Mouse (Mus musculus) limb, embryonic 11.5 days (tissue): Measurements from ENCODE around the gene Carhsp1. TPM values are rescaled to one million over a fixed set of nuclear protein-coding genes. Genes with fewer than 3 reads are reported as not detected.
A peak's percentile ranks its signal among the peaks of the same experiment; 100 is the strongest.

ENCODE experiments used
- ATAC-seq: fragments of 200-750 bp; cut with Nextera tagmentation; 2 replicates; pipeline ENCODE4 v1.8.0; 2017; ENCODE audit warnings: low read depth; ENCODE audit not compliant: insufficient number of reproducible peaks, low FRiP score, low TSS enrichment
- DNase-seq: peaks from one replicate; pipeline ENCODE4 v3.0.0-alpha.2; 2015; ENCODE audit warnings: low spot score
- H3K27ac ChIP-seq: fragments of 300-500 bp; sonication (generic); replicated peaks from 2 replicates; pipeline ENCODE4 v1.5.1; 2014; ENCODE audit warnings: low read depth, mild to moderate bottlenecking, low read length
- H3K27me3 ChIP-seq: fragments of 300-500 bp; sonication (generic); 2 replicates; pipeline ENCODE4 v1.6.1; 2014; ENCODE audit warnings: mild to moderate bottlenecking, low read length, mixed read lengths; ENCODE audit not compliant: control insufficient read depth, insufficient read depth
- H3K36me3 ChIP-seq: fragments of 300-500 bp; sonication (generic); 2 replicates; pipeline ENCODE4 v1.6.1; 2014; ENCODE audit warnings: mild to moderate bottlenecking, low read length, moderate library complexity, mixed read lengths; ENCODE audit not compliant: control insufficient read depth, insufficient read depth
- H3K4me1 ChIP-seq: fragments of 300-500 bp; sonication (generic); 2 replicates; pipeline ENCODE4 v1.6.1; 2014; ENCODE audit warnings: low read length, mixed read lengths; ENCODE audit not compliant: control insufficient read depth, insufficient read depth
- H3K4me2 ChIP-seq: fragments of 300-500 bp; sonication (generic); 2 replicates; pipeline ENCODE4 v1.6.1; 2014; ENCODE audit warnings: low read depth, mild to moderate bottlenecking, moderate library complexity; ENCODE audit not compliant: severe bottlenecking
- H3K4me3 ChIP-seq: fragments of 300-500 bp; sonication (generic); 2 replicates; pipeline ENCODE4 v1.5.1; 2014; ENCODE audit warnings: low read depth, low read length
- H3K9ac ChIP-seq: fragments of 300-500 bp; sonication (generic); 2 replicates; pipeline ENCODE4 v1.6.1; 2014; ENCODE audit warnings: mild to moderate bottlenecking, low read length
- H3K9me3 ChIP-seq: fragments of 300-500 bp; sonication (generic); 2 replicates; pipeline ENCODE4 v1.6.1; 2016; ENCODE audit warnings: low read length; ENCODE audit not compliant: control insufficient read depth
- WGBS: fragments of 180-500 bp; shearing (Covaris S2); extraction: QIAGEN DNeasy Blood & Tissue Kit; methylation state at CpG from one replicate; pipeline ENCODE4 v1.1.7; 2014; 5-methylcytosine and 5-hydroxymethylcytosine counted together
- polyA plus RNA-seq: library from polyadenylated mRNA; unstranded; fragments of >200 nt; fragmentation: Nextera tagmentation; extraction: Ambion mirVana; gene quantifications from 2 replicates; pipeline ENCODE4 v1.2.1, GENCODE M21; 2014

Carhsp1 gene
- polyA plus RNA-seq, 1 experiment from 2014 or later: 53.6 TPM

GRCm38 (mm10) chr16:8645546-8645945, 26.4 kb downstream of the Carhsp1 start:
- 87% methylated on average over 6 of the region's 6 CpGs for WGBS
- Histone ChIP-seq H3K9me3 (no peaks in the 10 kb centered on the region), H3K4me3 (no peak overlapping the region), H3K27me3 (no peaks in the 10 kb centered on the region), H3K9ac (no peak overlapping the region), H3K27ac (no peak overlapping the region), H3K4me2 (no peak overlapping the region), H3K4me1 (no peaks in the 10 kb centered on the region), H3K36me3 (peaks cover 14% of the 10 kb centered on the region; the same call in 1 of the 2 replicates)
- no peak for DNase-seq
- no peak for ATAC-seq

GRCm38 (mm10) chr16:8643855-8644254, 28.1 kb downstream of the Carhsp1 start:
- no peak overlapping the region for H3K4me2 ChIP-seq
- DNase-seq: peak; percentile 50
- no peak for ATAC-seq
- 78% methylated on average over 2 of the region's 2 CpGs for WGBS
- no peaks in the 10 kb centered on the region for H3K4me1 ChIP-seq
- no peaks in the 10 kb centered on the region for H3K27me3 ChIP-seq
- H3K9me3 ChIP-seq: no peaks in the 10 kb centered on the region
- H3K4me3 ChIP-seq: no peak overlapping the region
- peaks cover 10% of the 10 kb centered on the region; the same call in 1 of the 2 replicates for H3K36me3 ChIP-seq
- no peak overlapping the region for H3K27ac ChIP-seq
- H3K9ac ChIP-seq: no peak overlapping the region

- Histone ChIP-seq H3K36me3 (peaks cover 11% of the 10 kb centered on the region; the same call in 1 of the 2 replicates), H3K4me2 (no peak overlapping the region), H3K4me3 (no peak overlapping the region), H3K9ac (no peak overlapping the region), H3K27ac (no peak overlapping the region), H3K27me3 (no peaks in the 10 kb centered on the region), H3K9me3 (no peaks in the 10 kb centered on the region; the same call in 1 of the 2 replicates), H3K4me1 (peaks cover 7% of the 10 kb centered on the region)
- no peak for ATAC-seq
- no peak for DNase-seq
- WGBS: 89% methylated on average over 11 of the region's 11 CpGs
Measured at GRCm38 (mm10) chr16:8639466-8640191, 32.3 kb downstream of the Carhsp1 start.

- DNase-seq: no peak
- Histone ChIP-seq H3K4me1 (peaks cover 7% of the 10 kb centered on the region), H3K36me3 (peaks cover 11% of the 10 kb centered on the region; the same call in 1 of the 2 replicates), H3K27ac (no peak overlapping the region; the same call in 1 of the 2 replicates), H3K4me2 (peak overlapping the region; percentile 80), H3K9me3 (no peaks in the 10 kb centered on the region; the same call in 1 of the 2 replicates), H3K4me3 (peak overlapping the region; percentile 78), H3K9ac (peak overlapping the region; percentile 86), H3K27me3 (no peaks in the 10 kb centered on the region)
- 53% methylated on average over 7 of the region's 7 CpGs for WGBS
- no peak for ATAC-seq
Measured at GRCm38 (mm10) chr16:8638131-8638530, 33.8 kb downstream of the Carhsp1 start.

GRCm38 (mm10) chr16:8637217-8638051, 34.5 kb downstream of the Carhsp1 start, which contains the start of the genes Pmm2 and Tmem186:
Gene Pmm2 (plus strand): TSS chr16:8637674.
Gene Tmem186 (minus strand): TSS chr16:8637712.
- Histone ChIP-seq H3K4me3 (peak within 1 kb of the TSS; percentile 78), H3K4me1 (peaks cover 7% of the 10 kb centered on the region), H3K27me3 (no peaks in the 10 kb centered on the region), H3K9me3 (no peaks in the 10 kb centered on the region; the same call in 1 of the 2 replicates), H3K9ac (peak within 1 kb of the TSS; percentile 86), H3K4me2 (peak within 1 kb of the TSS; percentile 80), H3K27ac (peak within 1 kb of the TSS; percentile 67), H3K36me3 (peaks cover 9% of the 10 kb centered on the region; the same call in 1 of the 2 replicates)
- WGBS: under 1% methylated on average over 59 of the region's 59 CpGs
- ATAC-seq (peak; percentile 91), DNase-seq (peak; percentile 86)

GRCm38 (mm10) chr16:8636867-8637216, 35.1 kb downstream of the Carhsp1 start:
- under 1% methylated on average over 13 of the region's 13 CpGs for WGBS
- H3K36me3 ChIP-seq: peaks cover 9% of the 10 kb centered on the region; the same call in 1 of the 2 replicates
- DNase-seq: no peak
- H3K9ac ChIP-seq: peak overlapping the region; percentile 86
- H3K4me2 ChIP-seq: peak overlapping the region; percentile 80
- H3K9me3 ChIP-seq: no peaks in the 10 kb centered on the region; the same call in 1 of the 2 replicates
- peak overlapping the region; percentile 67; the same call in 1 of the 2 replicates for H3K27ac ChIP-seq
- peaks cover 7% of the 10 kb centered on the region for H3K4me1 ChIP-seq
- peak overlapping the region; percentile 78 for H3K4me3 ChIP-seq
- peak; percentile 15; the same call in 1 of the 2 replicates for ATAC-seq
- no peaks in the 10 kb centered on the region for H3K27me3 ChIP-seq

- no peak for ATAC-seq
- no peaks in the 10 kb centered on the region for H3K27me3 ChIP-seq
- peaks cover 9% of the 10 kb centered on the region; the same call in 1 of the 2 replicates for H3K36me3 ChIP-seq
- peaks cover 7% of the 10 kb centered on the region for H3K4me1 ChIP-seq
- 85% methylated on average over 5 of the region's 5 CpGs for WGBS
- H3K9me3 ChIP-seq: no peaks in the 10 kb centered on the region; the same call in 1 of the 2 replicates
- H3K4me2 ChIP-seq: no peak overlapping the region
- H3K27ac ChIP-seq: no peak overlapping the region
- no peak for DNase-seq
- H3K9ac ChIP-seq: no peak overlapping the region
- H3K4me3 ChIP-seq: no peak overlapping the region
Measured at GRCm38 (mm10) chr16:8631428-8631827, 40.5 kb downstream of the Carhsp1 start.

GRCm38 (mm10) chr16:8630419-8630818, 41.5 kb downstream of the Carhsp1 start:
- peaks cover 4% of the 10 kb centered on the region; the same call in 1 of the 2 replicates for H3K36me3 ChIP-seq
- no peaks in the 10 kb centered on the region for H3K27me3 ChIP-seq
- ATAC-seq: no peak
- WGBS: 75% methylated on average over 2 of the region's 2 CpGs
- no peak for DNase-seq
- no peak overlapping the region for H3K9ac ChIP-seq
- no peak overlapping the region for H3K4me3 ChIP-seq
- H3K9me3 ChIP-seq: no peaks in the 10 kb centered on the region
- H3K27ac ChIP-seq: no peak overlapping the region
- no peak overlapping the region for H3K4me2 ChIP-seq
- H3K4me1 ChIP-seq: no peaks in the 10 kb centered on the region
